Mouse (Mus musculus) CH12.LX (cell line): ENCODE measurements around the gene Dennd5b. TPM values are rescaled to one million over a fixed set of nuclear protein-coding genes. Genes with fewer than 3 reads are reported as not detected.

Source experiments
- DNase-seq: peaks from one replicate; pipeline ENCODE4 v3.0.0-alpha.2; 2013; ENCODE audit errors: extremely low read depth
- H3K27ac ChIP-seq: 2 replicates; pipeline ENCODE4 v1.5.1; 2012; ENCODE audit warnings: low read depth, mild to moderate bottlenecking, control low read depth, moderate library complexity; ENCODE audit not compliant: insufficient read depth
- H3K27me3 ChIP-seq: replicated peaks from 2 replicates; pipeline ENCODE3; 2012; ENCODE audit warnings: inconsistent platforms
- H3K36me3 ChIP-seq, 2 experiments: replicated peaks in 1 of 2; 2 replicates each; pipeline versions ENCODE3 to v1.6.1; 2012; ENCODE audit warnings: inconsistent platforms in 1 of 2, low read length in 1 of 2, mild to moderate bottlenecking in 1 of 2, mixed read lengths in 1 of 2, moderate library complexity in 1 of 2; ENCODE audit not compliant: control insufficient read depth in 1 of 2, insufficient read depth in 1 of 2
- H3K4me1 ChIP-seq, 2 experiments: 2 replicates each; pipeline ENCODE4 v1.6.1; 2012; ENCODE audit warnings: inconsistent platforms in 1 of 2, moderate library complexity in 1 of 2; ENCODE audit not compliant: insufficient read depth in 2 of 2, control insufficient read depth in 1 of 2
- H3K4me2 ChIP-seq: 2 replicates; pipeline ENCODE4 v1.6.1; 2012; ENCODE audit warnings: low read depth, mild to moderate bottlenecking, control low read depth; ENCODE audit not compliant: poor library complexity, insufficient read depth, severe bottlenecking
- H3K4me3 ChIP-seq, 3 experiments: fragments of 150-350 bp in 1 of 3; sonication (generic) in 1 of 3; replicated peaks in 1 of 3; 2 replicates each; pipeline versions ENCODE3 to v1.5.1; 2011 to 2012; ENCODE audit warnings: low read depth in 2 of 3, low read length in 2 of 3, mild to moderate bottlenecking in 2 of 3, moderate library complexity in 2 of 3, control low read depth in 1 of 3, improper control_type of control experiment in 1 of 3, inconsistent platforms in 1 of 3, mixed read lengths in 1 of 3; ENCODE audit not compliant: poor library complexity in 1 of 3
- H3K79me2 ChIP-seq: replicated peaks from 2 replicates; pipeline ENCODE4 v1.6.1; 2012; ENCODE audit warnings: mild to moderate bottlenecking, moderate library complexity; ENCODE audit not compliant: control insufficient read depth, poor library complexity, insufficient read depth, severe bottlenecking; ENCODE audit errors: extremely low read depth
- H3K9ac ChIP-seq: 2 replicates; pipeline ENCODE4 v1.6.1; 2012; ENCODE audit warnings: low read depth, mild to moderate bottlenecking, control low read depth, moderate library complexity; ENCODE audit not compliant: insufficient read depth
- H3K9me3 ChIP-seq: replicated peaks from 2 replicates; pipeline ENCODE3; 2012; ENCODE audit warnings: low read length, inconsistent platforms, mixed read lengths
- BHLHE40 ChIP-seq: IDR thresholded peaks from 2 replicates; pipeline ENCODE4 v1.6.1; 2011; ENCODE audit warnings: mild to moderate bottlenecking, low read depth, low read length, improper control_type of control experiment
- CHD2 ChIP-seq: IDR thresholded peaks from 2 replicates; pipeline ENCODE4 v1.6.1; 2011; ENCODE audit warnings: low read length, improper control_type of control experiment
- CTCF ChIP-seq, 2 experiments: IDR thresholded peaks in 1 of 2; conservative IDR thresholded peaks in 1 of 2; 2 replicates each; pipeline ENCODE4 v1.5.1; 2011 to 2012; ENCODE audit warnings: low read depth in 2 of 2, low read length in 2 of 2, improper control_type of control experiment in 1 of 2, inconsistent platforms in 1 of 2, mild to moderate bottlenecking in 1 of 2, moderate library complexity in 1 of 2
- ELF1 ChIP-seq: IDR thresholded peaks from 2 replicates; pipeline ENCODE4 v1.6.1; 2014; ENCODE audit warnings: low read depth, mild to moderate bottlenecking, inconsistent platforms, low read length, improper control_type of control experiment
- EP300 ChIP-seq: IDR thresholded peaks from 2 replicates; pipeline ENCODE4 v1.6.1; 2011; ENCODE audit warnings: low read length, improper control_type of control experiment
- ETS1 ChIP-seq: conservative IDR thresholded peaks from 2 replicates; pipeline ENCODE4 v1.6.1; 2012; ENCODE audit warnings: low read depth, mild to moderate bottlenecking, inconsistent platforms, low read length, improper control_type of control experiment, moderate library complexity
- GABPA ChIP-seq: IDR thresholded peaks from 2 replicates; pipeline ENCODE4 v1.6.1; 2012; ENCODE audit warnings: low read depth, low read length, improper control_type of control experiment, inconsistent platforms; ENCODE audit not compliant: insufficient replicate concordance
- IRF4 ChIP-seq: IDR thresholded peaks from 2 replicates; pipeline ENCODE4 v1.6.1; 2014; ENCODE audit warnings: low read depth, mild to moderate bottlenecking, inconsistent platforms, low read length, improper control_type of control experiment
- JUN ChIP-seq: IDR thresholded peaks from 2 replicates; pipeline ENCODE4 v1.6.1; 2011; ENCODE audit warnings: low read depth, mild to moderate bottlenecking, low read length, improper control_type of control experiment, moderate library complexity; ENCODE audit not compliant: insufficient read depth
- JUND ChIP-seq: conservative IDR thresholded peaks from 2 replicates; pipeline ENCODE4 v1.6.1; 2011; ENCODE audit warnings: low read depth, low read length, improper control_type of control experiment
- MAFK ChIP-seq: IDR thresholded peaks from 2 replicates; pipeline ENCODE4 v1.6.1; 2011; ENCODE audit warnings: low read length, improper control_type of control experiment; ENCODE audit not compliant: insufficient replicate concordance
- MAX ChIP-seq: IDR thresholded peaks from 2 replicates; pipeline ENCODE4 v1.6.1; 2011; ENCODE audit warnings: low read length, improper control_type of control experiment
- MEF2A ChIP-seq: IDR thresholded peaks from 2 replicates; pipeline ENCODE4 v1.6.1; 2014; ENCODE audit warnings: low read depth, mild to moderate bottlenecking, inconsistent platforms, low read length, improper control_type of control experiment, borderline replicate concordance
- MXI1 ChIP-seq: IDR thresholded peaks from 2 replicates; pipeline ENCODE4 v1.6.1; 2011; ENCODE audit warnings: mild to moderate bottlenecking, low read depth, low read length, improper control_type of control experiment
- MYC ChIP-seq: IDR thresholded peaks from 2 replicates; pipeline ENCODE4 v1.6.1; 2011; ENCODE audit warnings: low read depth, mild to moderate bottlenecking, improper control_type of control experiment, low read length
- NRF1 ChIP-seq: IDR thresholded peaks from 2 replicates; pipeline ENCODE4 v1.6.1; 2014; ENCODE audit warnings: low read depth, mild to moderate bottlenecking, inconsistent platforms, low read length, improper control_type of control experiment, moderate library complexity
- PAX5 ChIP-seq: IDR thresholded peaks from 2 replicates; pipeline ENCODE4 v1.6.1; 2012; ENCODE audit warnings: low read length, inconsistent platforms, mixed read lengths
- POLR2A ChIP-seq: IDR thresholded peaks from 2 replicates; pipeline ENCODE4 v1.6.1; 2011; ENCODE audit warnings: low read depth, mild to moderate bottlenecking, improper control_type of control experiment, low read length
- POLR2AphosphoS2 ChIP-seq: IDR thresholded peaks from 2 replicates; pipeline ENCODE4 v1.6.1; 2011; ENCODE audit warnings: low read depth, low read length, improper control_type of control experiment
- RAD21 ChIP-seq: IDR thresholded peaks from 2 replicates; pipeline ENCODE4 v1.6.1; 2011; ENCODE audit warnings: low read depth, mild to moderate bottlenecking, low read length, improper control_type of control experiment, moderate library complexity
- SIN3A ChIP-seq: IDR thresholded peaks from 2 replicates; pipeline ENCODE4 v1.6.1; 2012; ENCODE audit warnings: low read length, improper control_type of control experiment, inconsistent platforms
- SMC3 ChIP-seq: IDR thresholded peaks from 2 replicates; pipeline ENCODE4 v1.6.1; 2011; ENCODE audit warnings: low read depth, low read length, improper control_type of control experiment
- TBP ChIP-seq: conservative IDR thresholded peaks from 2 replicates; pipeline ENCODE4 v1.6.1; 2011; ENCODE audit warnings: low read depth, low read length, improper control_type of control experiment
- TCF12 ChIP-seq: IDR thresholded peaks from 2 replicates; pipeline ENCODE4 v1.6.1; 2014; ENCODE audit warnings: low read depth, mild to moderate bottlenecking, inconsistent platforms, low read length, improper control_type of control experiment
- UBTF ChIP-seq: IDR thresholded peaks from 2 replicates; pipeline ENCODE4 v1.6.1; 2012; ENCODE audit warnings: low read depth, mild to moderate bottlenecking, inconsistent platforms, low read length, improper control_type of control experiment, moderate library complexity
- USF1 ChIP-seq: IDR thresholded peaks from 2 replicates; pipeline ENCODE4 v1.6.1; 2014; ENCODE audit warnings: low read depth, mild to moderate bottlenecking, inconsistent platforms, low read length, improper control_type of control experiment
- USF2 ChIP-seq: conservative IDR thresholded peaks from 2 replicates; pipeline ENCODE4 v1.6.1; 2011; ENCODE audit warnings: low read depth, low read length, improper control_type of control experiment
- ZC3H11A ChIP-seq: IDR thresholded peaks from 2 replicates; pipeline ENCODE4 v1.6.1; 2012; ENCODE audit warnings: low read depth, mild to moderate bottlenecking, inconsistent platforms, low read length, improper control_type of control experiment
- ZNF384 ChIP-seq: IDR thresholded peaks from 2 replicates; pipeline ENCODE4 v1.6.1; 2012; ENCODE audit warnings: low read depth, low read length, improper control_type of control experiment, inconsistent platforms
- dilution Hi-C: fragments of 300-500 bp; cut with MboI; formaldehyde crosslinking; loops from 2 replicates; pipeline ENCODE4 v1.14.3; 2020; ENCODE audit warnings: low sequenced_read_pairs; ENCODE audit not compliant: extremely low pct_unique_long_range_greater_than_20kb, extremely low pct_ligation_motif_present
- in situ Hi-C: fragments of 300-500 bp; cut with MboI; formaldehyde crosslinking; loops from 3 replicates; pipeline ENCODE4 v1.14.3; 2019; ENCODE audit warnings: low sequenced_read_pairs, low pct_ligation_motif_present, low pct_unique_long_range_greater_than_20kb, mixed read lengths
- polyA plus RNA-seq: library from polyadenylated mRNA; unstranded; fragments of >175 nt; gene quantifications from 2 replicates; pipeline ENCODE4 v1.2.1, GENCODE M21; 2012; ENCODE audit warnings: low read depth; ENCODE audit not compliant: insufficient read length
- total RNA-seq, 2 experiments: library from RNA; depleted of rRNA; stranded (reverse); fragments of 300-350 nt in 1 of 2; fragments of >200 nt in 1 of 2; gene quantifications; 2 replicates each; pipeline ENCODE4 v1.2.3; 2012 to 2014

Gene Dennd5b
- total and polyA plus RNA-seq, 3 experiments: 1.6 to 3.1 (median 2.2) TPM

DNA sequence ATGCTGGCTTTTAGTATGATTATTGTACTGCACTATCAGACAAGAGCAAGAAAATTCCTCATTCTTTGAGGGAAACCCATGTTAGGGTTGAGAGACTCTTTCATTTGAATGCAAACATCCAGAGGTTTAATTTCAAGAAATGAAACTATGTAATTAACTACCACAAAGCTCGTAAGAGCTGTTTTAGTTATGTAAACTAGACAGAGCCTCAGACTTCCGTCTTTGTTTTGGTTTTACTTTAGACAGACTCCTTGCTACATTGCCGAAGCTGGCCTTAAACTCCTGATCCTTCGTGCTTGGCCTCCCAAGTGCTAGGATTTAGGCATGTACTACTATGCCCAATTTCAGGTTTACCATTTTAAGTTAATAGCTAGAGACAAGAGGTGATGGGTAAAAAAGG is 61.4 kb downstream of the Dennd5b start:
- H3K4me2 ChIP-seq: peak overlapping the region; percentile 71; the same call in 1 of the 2 replicates
- peak overlapping the region; percentile 85 for H3K9ac ChIP-seq
- no peaks in the 10 kb centered on the region for H3K9me3 ChIP-seq
- no peak overlapping the region for H3K27ac ChIP-seq
- H3K4me1 ChIP-seq: peaks cover 0 to 8% of the 10 kb centered on the region in 2 experiments; a peak in 2 of 4 replicates
- peak; percentile 44 for DNase-seq
- H3K79me2 ChIP-seq: no peaks in the 10 kb centered on the region
- H3K4me3 ChIP-seq: peak overlapping the region; percentile 41 to 50 (median 42)
- no peaks in the 10 kb centered on the region for H3K27me3 ChIP-seq
- dilution Hi-C loops: no loop called here
- TF ChIP-seq USF2: no peak
- no peak for TF ChIP-seq MXI1
- TF ChIP-seq USF1: no peak
- 0 out of 2 replicates have a peak, but pooled peaks have one; percentile 26 for TF ChIP-seq MEF2A
- 0 out of 2 replicates have a peak, but pooled peaks have one; percentile 26 for TF ChIP-seq ETS1
- TF ChIP-seq MYC: no peak
- TF ChIP-seq CHD2: no peak
- peak; percentile 47 for TF ChIP-seq IRF4
- no peak for TF ChIP-seq BHLHE40
- no peak for TF ChIP-seq PAX5
- TF ChIP-seq EP300: peak; percentile 57; the same call in 1 of the 2 replicates
- TF ChIP-seq POLR2AphosphoS2: no peak
- TF ChIP-seq JUND: no peak
- TF ChIP-seq CTCF (conservative IDR thresholded peaks at IDR 0.05 in 1 of 2, IDR thresholded peaks at IDR 0.05 in 1 of 2; ENCODE audit: low read depth in 2 of 2, low read length in 2 of 2): no peak
- TF ChIP-seq GABPA: no peak
- TF ChIP-seq JUN: no peak
- TF ChIP-seq MAX: no peak
- TF ChIP-seq SIN3A: peak; percentile 61; the same call in 1 of the 2 replicates
- 0 out of 2 replicates have a peak, but pooled peaks have one; percentile 31 for TF ChIP-seq TBP
- TF ChIP-seq ELF1: peak; percentile 54; the same call in 1 of the 2 replicates
- no peak for TF ChIP-seq MAFK
- no peak for TF ChIP-seq UBTF
- TF ChIP-seq ZNF384: no peak
- no peak for TF ChIP-seq NRF1
- TF ChIP-seq ZC3H11A: no peak
- TF ChIP-seq POLR2A: no peak; the same call in 1 of the 2 replicates
- TF ChIP-seq SMC3: no peak
- TF ChIP-seq RAD21: no peak
- TF ChIP-seq TCF12: no peak
- in situ Hi-C loops: no loop called here
- H3K36me3 ChIP-seq: no peaks in the 10 kb centered on the region
